Mouse (Mus musculus) intestine, embryonic 16.5 days (tissue): ENCODE data around the gene Gm2056. TPM values are rescaled to one million over a fixed set of nuclear protein-coding genes. Genes with fewer than 3 reads are reported as not detected.

Source experiments
- polyA plus RNA-seq: library from polyadenylated mRNA; unstranded; fragments of >200 nt; fragmentation: Nextera tagmentation; extraction: Ambion mirVana; gene quantifications from 2 replicates; pipeline ENCODE4 v1.2.1, GENCODE M21; 2015

Gene Gm2056
- polyA plus RNA-seq, 1 experiment from 2014 or later: not detected

Other genes with a start within 250 kb of the Gm2056 start
- gene Gm21936, start 231.5 kb upstream of the Gm2056 start, polyA plus RNA-seq: not detected in 2 replicates
- gene BB287469, start 210.4 kb upstream of the Gm2056 start, polyA plus RNA-seq: not detected in 2 replicates
- not detected in 2 replicates for gene Gm2001, start 184.7 kb upstream of the Gm2056 start, polyA plus RNA-seq
- gene Gm2016, start 152.9 kb upstream of the Gm2056 start, polyA plus RNA-seq: not detected in 2 replicates
- gene Gm2022, start 131.6 kb upstream of the Gm2056 start, polyA plus RNA-seq: not detected in 2 replicates
- gene Gm2035, start 107.1 kb upstream of the Gm2056 start, polyA plus RNA-seq: not detected in 2 replicates
- gene Gm2042, start 72.9 kb upstream of the Gm2056 start, polyA plus RNA-seq: not detected in 2 replicates
- gene Gm2075, start 15.2 kb upstream of the Gm2056 start, polyA plus RNA-seq: not detected in 2 replicates
- gene Gm6803, start 8.2 kb upstream of the Gm2056 start, polyA plus RNA-seq: not detected in 2 replicates
- not detected in 2 replicates for gene Gm16368, start 56.7 kb downstream of the Gm2056 start, polyA plus RNA-seq
- gene Gm10436, start 155.1 kb downstream of the Gm2056 start, polyA plus RNA-seq: not detected in 2 replicates
- not detected in 2 replicates for gene Gm8332, start 223.1 kb downstream of the Gm2056 start, polyA plus RNA-seq
- gene Gm5662, start 247.5 kb downstream of the Gm2056 start, polyA plus RNA-seq: not detected in 2 replicates